Mouse (Mus musculus) liver, postnatal 0 days (tissue): Measurements from ENCODE around the gene Arhgdia.

Experiments used
- CTCF ChIP-seq: sonication (generic); IDR thresholded peaks from 2 replicates; pipeline ENCODE4 v1.5.1; 2016; ENCODE audit warnings: antibody characterized with exemption, low read depth
- EP300 ChIP-seq: IDR thresholded peaks from 2 replicates; pipeline ENCODE4 v1.6.1; 2016; ENCODE audit warnings: antibody characterized with exemption, low read depth, mild to moderate bottlenecking

GRCm38 (mm10) chr11:120608241-120609034, 27.0 kb upstream of the Arhgdia start, which contains the start of gene Npb:
- TF ChIP-seq CTCF, result no peak
- TF ChIP-seq EP300, result no peak
